Mouse (Mus musculus) cerebellum, adult 2 months (tissue): Measurements from ENCODE around the gene Sp110. TPM values are rescaled to one million over a fixed set of nuclear protein-coding genes. Genes with fewer than 3 reads are reported as not detected.

Source experiments
- polyA plus RNA-seq: library from polyadenylated mRNA; depleted of rRNA; stranded (reverse); fragments of >200 nt; gene quantifications from 2 replicates; pipeline ENCODE4 v1.2.3, GENCODE M21; 2012; rRNA removed

Gene Sp110
- polyA plus RNA-seq, 1 experiment: 1.5 TPM

Other genes with a start within 250 kb of the Sp110 start
- gene G530012D18Rik, start 23.1 kb downstream of the Sp110 start, polyA plus RNA-seq: not detected in 2 replicates
- gene Sp140, start 1.6 kb upstream of the Sp110 start, polyA plus RNA-seq: 0.65 and 0.85 TPM in 2 replicates
- gene Sp100, start 51.2 kb upstream of the Sp110 start, polyA plus RNA-seq: 4.7 and 5.4 TPM in 2 replicates
- gene A630001G21Rik, start 179.8 kb upstream of the Sp110 start, polyA plus RNA-seq: 0.30 and 0.49 TPM in 2 replicates
- gene Cab39, start 194.6 kb upstream of the Sp110 start, polyA plus RNA-seq: 121 and 127 TPM in 2 replicates